Mouse (Mus musculus) lung, postnatal 14 days (tissue): ENCODE measurements around the gene Bcas1.

Source experiments
- DNase-seq: peaks from one replicate; pipeline ENCODE4 v3.0.0; 2021

Gene Bcas1

GRCm38 (mm10) chr2:170345410-170345793, 82.2 kb downstream of the Bcas1 start:
- no peak for DNase-seq

GRCm38 (mm10) chr2:170344502-170345409, 82.9 kb downstream of the Bcas1 start:
- no peak for DNase-seq

GRCm38 (mm10) chr2:170343819-170344317, 83.8 kb downstream of the Bcas1 start:
- DNase-seq: no peak

- peak; percentile 87 for DNase-seq
Measured at GRCm38 (mm10) chr2:170343133-170343818, 84.4 kb downstream of the Bcas1 start.

GRCm38 (mm10) chr2:170342312-170342830, 85.3 kb downstream of the Bcas1 start:
- DNase-seq: no peak

GRCm38 (mm10) chr2:170341179-170341578, 86.5 kb downstream of the Bcas1 start:
- no peak for DNase-seq

GRCm38 (mm10) chr2:170336266-170336760, 91.3 kb downstream of the Bcas1 start:
- no peak for DNase-seq

GRCm38 (mm10) chr2:170335168-170335567, 92.5 kb downstream of the Bcas1 start:
- no peak for DNase-seq

- no peak for DNase-seq
Measured at GRCm38 (mm10) chr2:170331870-170332269, 95.8 kb downstream of the Bcas1 start.

GRCm38 (mm10) chr2:170330466-170330865, 97.2 kb downstream of the Bcas1 start:
- DNase-seq: no peak

GRCm38 (mm10) chr2:170329921-170330320, 97.7 kb downstream of the Bcas1 start:
- DNase-seq: no peak

GRCm38 (mm10) chr2:170323925-170324347, 103.7 kb downstream of the Bcas1 start:
- peak; percentile 70 for DNase-seq

- DNase-seq: no peak
Measured at GRCm38 (mm10) chr2:170322013-170322414, 105.6 kb downstream of the Bcas1 start.

- DNase-seq: no peak
Measured at GRCm38 (mm10) chr2:170321579-170321978, 106.1 kb downstream of the Bcas1 start.

- no peak for DNase-seq
Measured at GRCm38 (mm10) chr2:170319533-170320463, 107.8 kb downstream of the Bcas1 start.

GRCm38 (mm10) chr2:170318713-170319532, 108.7 kb downstream of the Bcas1 start:
- peak; percentile 91 for DNase-seq

GRCm38 (mm10) chr2:170316774-170317173, 110.9 kb downstream of the Bcas1 start:
- no peak for DNase-seq

- DNase-seq: no peak
Measured at GRCm38 (mm10) chr2:170316344-170316743, 111.3 kb downstream of the Bcas1 start.

- DNase-seq: no peak
Measured at GRCm38 (mm10) chr2:170310988-170311359, 116.7 kb downstream of the Bcas1 start.

- DNase-seq: no peak
Measured at GRCm38 (mm10) chr2:170310310-170310987, 117.2 kb downstream of the Bcas1 start.

GRCm38 (mm10) chr2:170308966-170309365, 118.7 kb downstream of the Bcas1 start:
- no peak for DNase-seq
